Mouse (Mus musculus) megakaryocyte progenitor cell, adult 5-6 weeks (primary cell): Measurements from ENCODE around the gene Pdia5. TPM values are rescaled to one million over a fixed set of nuclear protein-coding genes. Genes with fewer than 3 reads are reported as not detected.

Experiments
- ATAC-seq: replicated peaks from 2 replicates; pipeline ENCODE4 v1.8.0; 2016; ENCODE audit warnings: mild to moderate bottlenecking, moderate TSS enrichment, inconsistent platforms; ENCODE audit not compliant: poor library complexity
- total RNA-seq, 2 experiments: library from RNA; stranded (forward) in 1 of 2; stranded (reverse) in 1 of 2; fragments of 157-497, 149-512 nt in 1 of 2; fragments of 200-1000 nt in 1 of 2; gene quantifications; 2 replicates each; pipeline versions ENCODE4 v1.2.3 to v1.2.4; 2015 to 2017

Pdia5 gene
- total RNA-seq, 2 experiments from 2014 or later, result 9.8 to 25.3 TPM

GRCm38 (mm10) chr16:35485711-35486110 lies 5.0 kb downstream of the Pdia5 start:
- ATAC-seq, result no peak

- peak; percentile 72 for ATAC-seq
Measured at GRCm38 (mm10) chr16:35484526-35485233, 6.0 kb downstream of the Pdia5 start.

- no peak for ATAC-seq
Measured at GRCm38 (mm10) chr16:35484105-35484504, 6.6 kb downstream of the Pdia5 start.

GRCm38 (mm10) chr16:35479301-35479700 lies 11.4 kb downstream of the Pdia5 start:
- ATAC-seq, result no peak

- ATAC-seq, result no peak
Measured at GRCm38 (mm10) chr16:35477273-35477672, 13.4 kb downstream of the Pdia5 start.

GRCm38 (mm10) chr16:35472569-35473275 lies 18.0 kb downstream of the Pdia5 start:
- ATAC-seq, result no peak

GRCm38 (mm10) chr16:35471841-35472568 lies 18.7 kb downstream of the Pdia5 start:
- no peak for ATAC-seq

- no peak for ATAC-seq
Measured at GRCm38 (mm10) chr16:35470983-35471382, 19.7 kb downstream of the Pdia5 start.

- ATAC-seq, result no peak
Measured at GRCm38 (mm10) chr16:35470096-35470495, 20.6 kb downstream of the Pdia5 start.

- ATAC-seq, result no peak
Measured at GRCm38 (mm10) chr16:35469016-35469415, 21.7 kb downstream of the Pdia5 start.

- no peak for ATAC-seq
Measured at GRCm38 (mm10) chr16:35467044-35467443, 23.6 kb downstream of the Pdia5 start.

GRCm38 (mm10) chr16:35465808-35466351 lies 24.8 kb downstream of the Pdia5 start:
- no peak for ATAC-seq

GRCm38 (mm10) chr16:35464686-35465308 lies 25.9 kb downstream of the Pdia5 start:
- ATAC-seq, result no peak

- ATAC-seq, result no peak
Measured at GRCm38 (mm10) chr16:35463708-35464107, 27.0 kb downstream of the Pdia5 start.

GRCm38 (mm10) chr16:35462955-35463354 lies 27.7 kb downstream of the Pdia5 start:
- no peak for ATAC-seq

- no peak for ATAC-seq
Measured at GRCm38 (mm10) chr16:35459584-35459983, 31.1 kb downstream of the Pdia5 start.

GRCm38 (mm10) chr16:35458297-35458696 lies 32.4 kb downstream of the Pdia5 start:
- ATAC-seq, result no peak

GRCm38 (mm10) chr16:35457488-35457887 lies 33.2 kb downstream of the Pdia5 start:
- ATAC-seq, result no peak

- no peak for ATAC-seq
Measured at GRCm38 (mm10) chr16:35457011-35457419, 33.7 kb downstream of the Pdia5 start.

- no peak for ATAC-seq
Measured at GRCm38 (mm10) chr16:35456305-35456704, 34.4 kb downstream of the Pdia5 start.

GRCm38 (mm10) chr16:35455822-35456221 lies 34.9 kb downstream of the Pdia5 start:
- no peak for ATAC-seq
